Mouse (Mus musculus): ENCODE data around the gene Fbrsl1.

DNA sequence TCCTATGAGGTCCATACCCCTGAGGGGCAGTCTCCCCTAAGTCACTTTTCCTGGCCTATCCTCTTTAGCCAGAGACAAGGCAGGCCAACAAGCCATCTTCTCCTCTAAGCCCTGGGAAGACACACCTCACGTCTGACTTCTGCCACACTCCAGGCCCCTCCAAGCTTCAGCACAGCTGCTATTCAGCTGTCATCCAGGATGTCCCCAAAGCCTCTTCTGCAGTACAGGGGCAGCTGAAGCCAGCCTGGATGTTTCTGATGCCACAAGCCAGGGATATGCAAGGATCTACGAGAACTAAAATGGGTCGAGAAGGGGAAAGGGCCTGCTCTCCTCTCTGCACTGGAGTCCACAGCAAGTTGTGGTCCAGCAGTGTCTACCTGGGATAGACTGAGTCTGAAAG, 9.7 kb downstream of the Fbrsl1 start:
- TF ChIP-seq CTCF (IDR thresholded peaks at IDR 0.05; ENCODE audit: control insufficient read depth, insufficient read depth, low read length) = no peak
- no peak for TF ChIP-seq POLR2A (IDR thresholded peaks at IDR 0.05; ENCODE audit: borderline replicate concordance, control insufficient read depth, low read depth, low read length)

All from bone marrow, adult 2 months (tissue).